Mouse (Mus musculus): ENCODE measurements around the gene Ucp3.

GRCm38 (mm10) chr7:100465656-100466309 is 7.0 kb upstream of the Ucp3 start:
- TF ChIP-seq POLR2A (IDR thresholded peaks at IDR 0.05; ENCODE audit: insufficient read depth, low read depth, low read length): no peak; the same call in 1 of the 2 replicates
- TF ChIP-seq CTCF (IDR thresholded peaks at IDR 0.05): no peak
- TF ChIP-seq EP300 (IDR thresholded peaks at IDR 0.05; ENCODE audit: insufficient read depth, low read depth, low read length): peak; percentile 83; the same call in 1 of the 2 replicates
